Mouse (Mus musculus) urinary bladder, adult 2 months (tissue): ENCODE measurements around the gene Cep290. TPM values are rescaled to one million over a fixed set of nuclear protein-coding genes. Genes with fewer than 3 reads are reported as not detected.
"Not testable (repeated sequence)": the region's sequence is repeated elsewhere in the genome, so short reads cannot be mapped to it uniquely, and the experiment has no call there.

Experiments used
- DNase-seq: peaks from one replicate; pipeline ENCODE4 v3.0.0; 2022; ENCODE audit warnings: low spot score
- polyA plus RNA-seq: library from polyadenylated mRNA; depleted of rRNA; stranded (reverse); fragments of >200 nt; gene quantifications from 2 replicates; pipeline ENCODE4 v1.2.3, GENCODE M21; 2012; rRNA removed

Cep290 gene
- polyA plus RNA-seq = 6.5 and 6.8 TPM in 2 replicates

- peak; percentile 83 for DNase-seq
Measured at GRCm38 (mm10) chr10:100487097-100487978, at the start of gene Cep290, which contains the start of gene Tmtc3. Gene Cep290, plus strand, starts transcription at chr10:100487558. Gene Tmtc3, minus strand, starts transcription at chr10:100487350.

DNA sequence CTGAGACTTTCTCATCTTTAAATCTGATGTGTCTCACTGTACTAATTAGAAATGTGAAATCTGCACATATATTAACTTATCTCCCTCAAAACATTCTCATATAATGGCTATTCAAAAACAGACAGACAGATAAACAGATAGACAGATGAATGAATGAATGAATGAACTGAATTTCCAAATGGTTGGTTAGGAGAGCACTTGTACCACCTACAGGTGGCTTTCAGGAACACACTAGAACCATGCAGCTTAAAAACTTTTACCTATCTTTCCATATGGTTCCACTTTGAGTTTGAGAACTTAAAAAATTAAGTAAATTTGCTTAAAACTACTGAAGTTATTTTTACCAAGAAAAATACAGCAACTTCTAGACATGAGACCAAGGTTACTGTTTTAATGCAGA lies 38.0 kb upstream of the Cep290 start:
- DNase-seq = no peak

- no peak for DNase-seq
Measured at GRCm38 (mm10) chr10:100460515-100460914, 26.8 kb upstream of the Cep290 start.

GRCm38 (mm10) chr10:100475040-100475439 lies 12.3 kb upstream of the Cep290 start:
- DNase-seq = no peak

- DNase-seq = no peak
Measured at GRCm38 (mm10) chr10:100479538-100479937, 7.8 kb upstream of the Cep290 start.

- no peak for DNase-seq
Measured at GRCm38 (mm10) chr10:100486701-100487096, 659 bp upstream of the Cep290 start.

DNA sequence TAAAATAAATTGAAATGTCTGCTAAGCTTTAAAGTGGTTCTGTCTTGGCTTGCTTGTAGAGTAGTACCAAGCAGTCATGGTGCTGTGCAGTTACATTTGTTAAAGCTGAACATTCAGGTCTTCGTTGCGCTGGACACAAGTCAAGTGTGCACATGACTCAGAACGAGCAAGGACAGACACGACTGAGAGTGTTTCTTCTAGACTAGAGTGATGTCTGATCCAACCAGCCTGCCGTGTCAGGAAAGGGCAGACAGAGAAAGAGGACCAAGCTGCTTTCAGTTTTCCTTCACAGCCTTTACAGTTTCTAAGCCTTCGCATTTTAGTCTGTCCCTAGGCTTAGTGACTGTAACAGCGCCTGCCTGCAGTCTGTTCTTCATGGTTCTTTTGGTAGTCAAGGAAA lies 4.6 kb downstream of the Cep290 start:
- DNase-seq = no peak

DNA sequence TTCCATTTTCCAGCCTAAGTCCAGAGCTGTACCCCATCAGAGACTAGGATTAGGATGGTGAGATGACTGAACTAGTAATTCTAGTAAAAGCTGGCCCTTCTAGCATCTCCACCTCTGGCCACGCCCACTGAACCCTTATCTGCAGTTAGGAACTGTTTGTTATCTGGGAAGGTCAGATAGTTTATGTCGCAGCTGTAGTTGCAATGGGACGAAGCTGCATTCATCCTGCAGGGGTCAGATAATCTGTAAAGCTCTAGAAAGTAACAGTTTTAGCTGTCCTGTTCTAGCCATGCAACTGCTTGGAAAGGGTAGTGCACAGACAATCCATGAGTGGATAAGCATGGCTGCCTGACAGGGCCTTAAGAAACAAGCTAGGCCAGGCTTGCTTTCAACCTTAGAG lies 11.0 kb downstream of the Cep290 start:
- no peak for DNase-seq

DNA sequence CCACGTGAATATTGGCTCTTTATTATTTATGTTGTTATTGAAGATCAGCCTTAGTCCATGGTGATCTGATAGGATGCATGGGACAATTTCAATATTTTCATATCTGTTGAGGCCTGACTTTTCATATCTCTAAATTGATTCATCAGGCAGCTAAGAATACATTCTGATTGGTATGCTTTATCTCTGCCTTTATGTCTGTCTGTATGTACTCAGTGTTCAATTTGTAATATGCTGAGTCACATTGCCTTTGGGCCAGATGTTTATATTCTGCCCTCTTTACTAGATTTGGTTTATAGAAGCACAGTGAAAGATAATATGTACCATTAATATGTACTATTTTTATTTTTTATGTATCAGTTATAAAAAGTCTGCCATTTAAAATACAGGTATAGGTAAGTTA lies 20.8 kb downstream of the Cep290 start:
- DNase-seq = no peak

- DNase-seq = no peak
Measured at GRCm38 (mm10) chr10:100521617-100522016, 34.3 kb downstream of the Cep290 start.

- no peak for DNase-seq
Measured at GRCm38 (mm10) chr10:100522330-100522729, 35.0 kb downstream of the Cep290 start.

- DNase-seq = no peak
Measured at GRCm38 (mm10) chr10:100524499-100525390, 37.4 kb downstream of the Cep290 start.

DNA sequence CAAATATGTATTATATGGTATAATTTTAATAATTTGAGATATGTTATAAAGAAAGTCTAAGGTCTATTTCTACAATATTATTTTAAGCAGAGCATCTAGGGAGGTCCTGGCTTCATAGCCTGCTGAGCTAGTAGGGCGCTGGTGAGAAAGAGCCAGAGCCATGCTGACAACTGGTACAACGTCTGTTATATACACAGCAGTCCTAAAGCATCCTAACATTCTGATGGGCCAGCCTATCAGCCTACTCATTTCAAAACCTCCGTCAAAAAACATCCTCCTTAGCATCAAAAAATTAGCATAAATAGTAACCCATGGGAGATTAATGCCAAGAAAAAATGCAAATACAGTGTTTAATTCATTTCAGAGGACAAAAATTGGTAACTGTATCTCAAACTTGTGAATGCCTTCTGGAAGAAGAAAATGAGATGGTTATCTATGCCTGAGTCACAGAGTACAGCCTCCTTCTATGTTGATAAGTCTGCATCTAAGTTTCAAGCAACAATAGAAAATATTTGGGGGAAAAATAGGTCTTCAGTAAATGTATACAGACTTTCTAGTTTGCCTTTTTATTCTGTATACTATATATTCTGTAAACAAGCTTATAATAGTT lies 69.3 kb downstream of the Cep290 start:
- DNase-seq = no peak

DNA sequence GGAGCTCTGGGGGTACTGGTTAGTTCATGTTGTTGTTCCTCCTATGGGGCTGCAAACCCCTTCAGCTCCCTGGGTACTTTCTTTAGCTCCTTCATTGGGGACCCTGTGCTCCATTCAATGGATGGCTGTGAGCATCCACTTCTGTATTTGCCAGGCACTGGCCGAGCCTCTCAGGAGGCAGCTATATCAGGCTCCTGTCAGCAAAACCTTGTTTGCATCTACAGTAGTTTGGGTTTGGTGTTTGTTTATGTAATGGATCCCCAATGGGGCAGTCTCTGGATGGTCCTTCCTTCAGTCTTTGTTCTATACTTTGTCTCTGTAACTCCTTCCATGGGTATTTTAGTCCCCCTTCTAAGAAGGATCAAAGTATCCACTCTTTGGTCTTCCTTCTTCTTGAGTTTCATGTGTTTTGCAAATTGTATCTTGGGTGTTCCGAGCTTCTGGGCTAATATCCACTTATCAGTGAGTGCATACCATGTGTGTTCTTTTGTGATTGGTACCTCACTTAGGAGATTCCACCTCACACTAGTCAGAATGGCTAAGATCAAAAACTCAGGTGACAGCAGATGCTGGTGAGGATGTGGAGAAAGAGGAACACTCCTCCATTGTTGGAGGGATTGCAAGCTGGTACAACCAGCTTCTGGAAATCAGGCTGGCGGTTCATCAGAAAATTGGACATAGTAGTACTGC lies 73.0 kb downstream of the Cep290 start:
- not testable (repeated sequence) for DNase-seq

DNA sequence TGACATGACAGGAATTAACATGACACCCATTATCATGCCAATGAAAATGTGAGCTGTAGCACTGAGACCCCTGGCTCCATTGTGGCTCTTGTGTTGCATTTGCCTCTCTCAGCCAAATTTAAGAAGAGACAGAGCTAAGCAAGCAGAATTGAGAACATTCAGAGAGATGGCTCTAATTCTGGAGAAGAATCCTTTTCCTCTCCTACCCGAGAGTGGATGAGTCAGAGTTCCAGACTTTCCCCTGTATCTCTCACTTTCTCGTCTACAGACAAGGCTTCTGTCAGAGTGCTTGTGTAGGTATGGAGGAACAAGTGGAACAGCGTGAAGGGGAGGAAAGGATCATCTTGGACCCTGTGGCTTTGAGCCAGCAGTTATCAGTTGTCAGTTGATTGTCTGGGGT lies 76.8 kb downstream of the Cep290 start:
- no peak for DNase-seq

DNA sequence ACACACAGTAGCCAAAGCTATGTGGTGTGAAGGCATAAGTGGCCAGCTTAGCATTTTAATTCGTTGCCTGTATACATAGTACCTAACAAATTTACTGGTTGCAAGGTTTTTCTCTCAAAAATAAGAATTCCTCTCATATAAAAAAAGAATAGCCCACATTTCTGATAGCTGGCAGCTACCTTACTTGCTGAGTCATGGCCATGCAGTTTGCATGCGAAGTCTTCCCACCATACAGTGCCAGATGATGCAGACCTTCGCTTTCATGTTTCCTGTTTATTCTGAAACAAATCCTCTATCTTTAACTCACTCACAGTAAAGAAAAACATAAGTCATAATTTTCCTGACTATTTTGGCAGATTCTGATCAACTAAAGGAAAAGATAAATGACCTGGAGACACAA lies 84.3 kb downstream of the Cep290 start:
- DNase-seq = no peak

DNA sequence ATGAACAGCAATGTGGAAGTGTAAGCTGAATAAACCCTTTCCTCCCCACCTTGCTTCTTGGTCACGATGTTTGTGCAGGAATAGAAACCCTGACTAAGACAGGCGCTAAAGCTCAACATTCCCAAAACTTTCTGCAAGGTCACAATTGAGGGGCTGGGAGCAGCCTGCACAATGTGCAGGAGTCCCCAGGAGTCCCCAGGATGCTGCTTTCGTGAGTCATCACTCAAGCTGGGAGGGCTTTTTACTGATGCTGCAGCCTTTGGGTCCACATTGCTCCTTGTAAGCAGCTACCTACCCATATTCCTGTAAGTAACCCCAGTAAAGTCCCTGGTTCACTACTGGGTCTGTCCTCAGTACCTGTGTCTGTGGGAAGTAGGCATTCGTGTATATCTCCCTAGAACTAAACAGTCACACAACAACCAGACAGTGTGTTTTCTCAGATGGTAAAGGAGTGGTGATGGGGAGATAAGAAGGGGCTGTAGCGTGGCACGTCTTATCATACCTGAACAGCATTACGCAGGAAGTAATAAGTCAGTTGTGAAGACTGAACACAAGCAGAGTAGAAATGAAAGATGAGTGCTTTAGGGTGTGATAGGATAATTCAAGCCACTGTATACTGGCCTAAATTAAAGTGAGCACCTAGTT lies 87.3 kb downstream of the Cep290 start:
- DNase-seq = no peak

- DNase-seq = no peak
Measured at GRCm38 (mm10) chr10:100575294-100575693, 87.9 kb downstream of the Cep290 start.

- DNase-seq = no peak
Measured at GRCm38 (mm10) chr10:100584178-100584577, 96.8 kb downstream of the Cep290 start.

GRCm38 (mm10) chr10:100588524-100588923 lies 101.2 kb downstream of the Cep290 start:
- DNase-seq = no peak

- peak; percentile 60 for DNase-seq
Measured at GRCm38 (mm10) chr10:100588932-100589388, 101.6 kb downstream of the Cep290 start.
